Mouse (Mus musculus) right cerebral cortex, postnatal 14 days (tissue): ENCODE measurements around the gene Aif1.

Experiments used
- DNase-seq: peaks from one replicate; pipeline ENCODE4 v3.0.0; 2022

Gene Aif1

DNA sequence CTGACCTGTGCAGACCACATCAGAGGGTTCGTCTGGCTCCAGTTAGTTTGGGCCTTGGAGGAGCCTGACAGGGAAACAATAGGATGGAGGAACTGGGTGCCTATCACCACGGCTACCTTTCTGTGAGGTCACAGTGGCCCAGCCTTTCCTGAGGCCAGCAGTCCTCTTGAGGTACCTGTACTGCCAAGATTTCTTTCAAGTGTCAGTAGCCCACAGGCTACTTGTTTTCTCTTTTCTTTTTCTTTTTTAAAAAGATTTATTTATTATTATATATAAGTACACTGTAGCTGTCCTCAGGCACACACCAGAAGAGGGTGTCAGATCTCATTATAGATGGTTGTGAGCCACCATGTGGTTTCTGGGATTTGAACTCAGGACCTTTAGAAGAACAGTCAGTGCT lies at the start of gene Aif1:
Gene Aif1 (minus strand): TSS at position 101 of the 400 bp plus-strand sequence.
- DNase-seq: no peak

DNA sequence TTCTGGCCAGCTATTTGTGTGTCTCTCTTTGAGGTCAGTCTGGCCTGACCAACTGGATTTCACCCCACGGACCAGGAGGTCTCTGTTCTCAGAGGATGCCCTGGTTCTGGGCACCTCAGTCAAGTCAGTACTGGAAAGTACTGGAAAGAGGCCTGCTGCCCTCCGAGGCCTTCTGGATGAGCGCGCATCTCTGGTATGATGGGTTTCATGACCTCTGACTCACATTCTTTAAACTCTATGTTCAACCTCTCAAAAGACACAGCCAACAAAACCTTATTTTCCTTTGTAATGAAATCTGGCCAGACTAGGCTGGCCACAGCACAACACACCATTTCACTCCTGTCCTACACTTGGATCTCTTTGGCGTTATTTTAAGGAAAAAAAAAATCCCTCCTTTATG lies 49.6 kb upstream of the Aif1 start:
- no peak for DNase-seq

DNA sequence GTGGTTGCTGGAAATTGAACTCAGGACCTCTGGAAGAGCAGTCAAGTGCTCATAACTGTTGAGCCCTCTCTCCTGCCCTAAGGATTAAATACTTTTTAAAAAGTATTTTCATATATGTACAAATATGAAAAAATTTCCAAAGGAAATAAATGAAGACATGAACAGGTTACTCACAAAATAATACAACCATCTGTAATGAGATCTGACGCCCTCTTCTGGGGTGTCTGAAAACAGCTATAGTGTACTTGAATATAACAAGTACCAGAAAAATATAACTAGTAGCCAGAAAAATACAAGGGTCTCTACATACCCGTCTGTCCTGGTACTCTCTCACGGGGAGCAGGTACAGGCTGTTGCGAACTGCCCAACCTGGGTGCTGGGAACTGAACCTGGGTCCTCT lies 48.8 kb upstream of the Aif1 start:
- no peak for DNase-seq

DNA sequence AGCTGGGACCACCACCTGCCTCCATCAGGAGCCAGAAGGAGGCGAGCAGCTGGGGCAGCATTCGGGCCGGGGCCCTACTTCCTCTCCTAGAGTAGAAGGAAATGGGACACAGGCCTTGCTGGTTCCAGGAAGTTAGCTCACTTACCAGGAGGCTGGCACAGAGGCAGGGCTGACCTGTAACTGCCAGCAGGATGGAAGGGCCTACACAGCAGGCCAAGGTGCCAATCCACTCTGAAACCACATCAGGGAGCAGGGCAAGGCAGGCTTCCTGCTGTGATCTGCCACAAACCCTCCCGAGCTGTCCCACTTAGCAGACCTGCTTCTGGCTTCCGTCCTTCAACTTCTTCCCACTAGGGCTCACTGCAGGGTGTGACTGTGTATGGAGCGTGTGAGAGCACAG lies 46.4 kb upstream of the Aif1 start:
- DNase-seq: no peak

DNA sequence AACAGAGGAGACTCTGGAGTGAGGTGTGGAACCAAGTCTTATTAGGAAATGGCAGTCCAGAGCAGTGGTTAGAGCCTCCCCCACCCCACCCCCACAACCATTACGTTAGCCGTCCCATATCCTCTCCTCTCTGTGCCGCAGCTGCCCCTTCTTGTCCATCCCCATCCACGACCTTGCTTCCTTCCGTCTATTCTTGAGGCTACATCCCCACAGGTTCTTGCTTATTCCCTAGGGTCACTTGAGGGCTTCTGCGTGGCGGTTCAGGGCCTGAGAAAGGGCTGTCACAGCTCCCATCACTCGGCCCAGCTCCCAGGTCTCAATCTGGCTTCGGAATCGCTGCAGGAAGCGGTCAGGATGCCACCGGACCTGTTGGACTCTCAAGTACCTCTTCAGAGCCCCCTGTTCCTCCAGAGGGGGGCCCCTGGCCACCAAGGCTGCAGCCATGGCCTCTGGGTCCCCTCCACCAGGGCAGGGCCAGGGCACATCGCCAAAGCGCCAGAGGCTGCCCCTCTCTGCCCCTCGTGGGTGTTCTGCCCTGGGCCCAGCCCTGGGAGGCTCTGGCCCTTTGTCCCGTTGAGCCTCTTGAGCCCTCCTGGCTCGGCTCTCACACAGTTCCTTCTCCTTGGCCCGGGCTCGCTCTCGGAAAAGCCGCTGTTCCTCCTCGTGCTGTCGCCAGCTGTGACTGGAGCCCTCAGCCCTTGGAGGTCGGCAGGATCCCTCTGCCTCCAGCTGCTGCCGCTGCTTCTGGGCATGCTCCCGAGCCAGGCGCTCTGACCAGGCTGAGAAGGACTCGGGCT lies 44.5 kb upstream of the Aif1 start, which contains the start of gene Gm16181:
Gene Gm16181 (plus strand): TSS at position 679 of the 797 bp plus-strand sequence.
- DNase-seq: no peak

DNA sequence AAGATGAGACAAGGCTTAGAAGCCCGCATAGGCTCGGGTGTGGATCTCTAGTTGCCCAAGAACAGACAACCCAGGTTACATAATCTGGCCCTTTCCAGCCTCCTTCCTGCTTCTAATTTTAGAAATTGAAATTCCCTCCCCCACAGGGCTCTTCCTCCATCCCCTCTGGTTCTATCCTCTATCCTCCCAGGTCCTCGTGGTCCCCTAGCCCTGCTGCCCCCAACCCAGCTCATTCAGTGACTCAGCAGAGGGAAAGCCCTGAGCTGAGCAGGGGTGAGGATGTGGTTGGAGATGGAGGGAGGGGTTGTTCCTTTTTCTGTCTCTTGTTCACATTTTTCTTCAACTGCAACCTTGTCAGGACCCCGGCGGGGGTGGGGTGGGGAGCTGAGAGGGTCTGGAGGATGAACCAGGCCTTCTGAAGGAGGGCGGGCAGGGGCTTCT lies 43.8 kb upstream of the Aif1 start:
- no peak for DNase-seq

DNA sequence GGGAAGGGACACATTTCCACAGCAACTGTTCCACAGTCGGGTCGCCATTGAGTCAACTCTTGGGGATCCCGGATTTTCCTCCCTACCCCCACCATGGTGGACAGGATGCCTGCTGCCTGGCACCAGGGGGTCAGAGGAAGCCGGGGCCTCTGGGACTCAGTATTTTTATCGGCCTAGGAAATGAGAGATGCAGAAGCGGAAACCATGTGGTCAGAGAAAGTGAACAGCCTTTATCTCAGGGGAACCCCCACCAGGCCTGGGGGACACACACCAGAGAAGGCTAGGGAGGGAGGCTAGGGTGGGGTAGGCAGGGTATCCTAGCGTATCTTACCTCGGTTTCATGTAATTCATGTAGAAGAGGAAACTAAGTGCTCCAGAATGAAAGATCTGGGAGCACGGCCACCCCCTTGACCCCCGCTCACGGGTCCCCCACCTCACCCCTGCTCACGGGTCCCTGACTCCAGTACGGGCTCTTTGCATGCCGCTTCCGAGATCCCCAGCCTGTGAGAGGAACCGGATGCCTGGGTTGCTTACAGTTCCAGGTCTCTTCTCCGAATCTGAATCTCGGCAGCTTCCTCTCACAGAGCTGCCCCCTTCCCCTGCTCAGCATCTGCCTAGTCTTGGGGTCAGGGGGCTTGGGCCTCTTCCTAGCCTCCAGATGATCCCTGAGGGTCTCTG lies 42.8 kb upstream of the Aif1 start:
- no peak for DNase-seq

DNA sequence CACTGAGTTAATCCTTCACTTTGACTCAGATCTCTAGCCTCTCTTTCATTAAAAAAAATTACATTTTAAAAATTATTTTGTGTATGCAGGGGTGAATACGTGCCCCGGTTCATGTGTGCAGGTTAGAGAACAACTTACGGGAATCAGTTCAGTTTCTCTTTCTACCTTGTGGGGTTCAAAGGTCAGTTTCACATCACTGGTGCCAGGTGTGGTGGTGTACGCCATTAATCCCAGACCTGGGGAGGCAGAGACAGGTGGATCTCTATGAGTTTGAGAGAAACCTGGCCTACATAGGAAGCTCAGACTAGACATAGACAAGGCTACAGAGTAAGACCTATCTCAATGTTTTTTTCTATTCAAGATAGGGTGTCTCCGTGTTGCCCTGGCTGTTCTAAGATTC lies 37.2 kb upstream of the Aif1 start:
- DNase-seq: no peak

DNA sequence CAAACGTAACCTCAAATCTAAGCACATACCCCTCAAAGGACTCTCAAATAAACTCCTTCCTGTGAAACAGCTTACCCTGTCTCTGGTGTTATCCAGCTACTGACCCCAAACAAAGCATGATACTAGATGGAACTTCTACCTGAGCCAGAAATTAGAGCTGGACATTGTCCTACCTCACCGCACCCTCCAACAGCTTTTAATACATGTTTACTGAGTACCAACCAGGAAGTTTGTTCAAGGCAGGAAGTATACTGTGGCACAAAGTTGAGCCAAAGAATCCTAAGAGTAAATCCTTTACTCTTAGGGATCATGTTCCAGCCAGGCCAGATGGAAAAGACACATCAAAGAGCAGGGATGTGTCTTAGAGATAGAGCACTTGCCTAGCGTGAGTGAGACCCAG lies 34.7 kb upstream of the Aif1 start:
- no peak for DNase-seq

DNA sequence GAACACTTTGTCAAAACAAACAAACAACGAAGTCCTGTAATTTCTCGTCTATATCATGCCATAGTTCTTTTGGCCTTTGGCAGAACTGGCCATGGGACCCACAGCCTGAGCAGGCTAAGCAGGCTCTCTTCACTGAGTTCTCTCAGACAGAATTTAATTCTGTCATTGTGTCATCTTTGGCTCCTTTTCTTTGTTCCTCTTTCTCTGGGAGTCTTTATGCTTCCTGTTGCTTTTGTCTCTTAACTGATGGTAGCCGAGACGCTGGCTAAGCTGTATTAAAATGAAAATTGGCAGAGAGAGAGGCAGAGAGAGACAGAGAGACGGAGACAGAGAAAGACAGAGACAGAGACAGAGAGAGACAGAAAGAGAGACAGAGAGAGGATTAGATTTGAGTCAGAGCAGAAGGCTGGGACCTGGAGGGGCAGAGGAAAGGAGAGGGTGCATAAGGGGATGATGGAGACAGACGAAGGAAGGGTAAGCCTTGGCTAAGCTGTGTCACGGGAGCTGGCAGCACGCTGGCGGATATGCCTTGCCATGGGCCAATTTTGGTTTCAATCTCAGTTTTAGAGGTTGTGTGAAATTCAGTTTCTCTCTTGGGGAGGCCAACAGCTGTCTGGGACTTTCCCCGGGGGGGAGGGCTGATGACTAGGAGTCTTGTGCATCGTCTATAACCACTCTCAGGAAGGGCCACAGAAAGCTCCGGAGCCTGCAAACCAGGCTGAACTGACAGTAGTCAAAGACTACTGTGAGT lies 34.1 kb upstream of the Aif1 start:
- no peak for DNase-seq

DNA sequence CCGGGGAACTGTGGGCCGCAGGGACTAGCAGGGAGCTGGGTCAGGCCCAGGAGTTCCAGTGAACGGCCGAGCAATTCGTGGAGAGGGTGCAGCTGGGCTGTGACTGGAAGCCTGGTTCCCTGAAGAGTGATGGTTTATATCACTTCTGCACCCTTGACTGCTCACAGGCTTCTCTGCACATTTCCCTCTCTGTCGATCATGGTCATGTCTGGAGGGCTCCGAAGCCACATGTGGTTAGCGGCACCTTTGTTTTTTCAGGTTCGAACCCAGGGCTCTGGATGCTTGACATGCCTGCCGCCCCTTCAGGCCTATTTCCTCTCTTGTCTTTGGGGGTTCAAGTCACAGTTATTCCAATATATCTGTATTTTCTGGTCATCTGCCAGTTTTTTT lies 29.5 kb upstream of the Aif1 start:
- DNase-seq: no peak

DNA sequence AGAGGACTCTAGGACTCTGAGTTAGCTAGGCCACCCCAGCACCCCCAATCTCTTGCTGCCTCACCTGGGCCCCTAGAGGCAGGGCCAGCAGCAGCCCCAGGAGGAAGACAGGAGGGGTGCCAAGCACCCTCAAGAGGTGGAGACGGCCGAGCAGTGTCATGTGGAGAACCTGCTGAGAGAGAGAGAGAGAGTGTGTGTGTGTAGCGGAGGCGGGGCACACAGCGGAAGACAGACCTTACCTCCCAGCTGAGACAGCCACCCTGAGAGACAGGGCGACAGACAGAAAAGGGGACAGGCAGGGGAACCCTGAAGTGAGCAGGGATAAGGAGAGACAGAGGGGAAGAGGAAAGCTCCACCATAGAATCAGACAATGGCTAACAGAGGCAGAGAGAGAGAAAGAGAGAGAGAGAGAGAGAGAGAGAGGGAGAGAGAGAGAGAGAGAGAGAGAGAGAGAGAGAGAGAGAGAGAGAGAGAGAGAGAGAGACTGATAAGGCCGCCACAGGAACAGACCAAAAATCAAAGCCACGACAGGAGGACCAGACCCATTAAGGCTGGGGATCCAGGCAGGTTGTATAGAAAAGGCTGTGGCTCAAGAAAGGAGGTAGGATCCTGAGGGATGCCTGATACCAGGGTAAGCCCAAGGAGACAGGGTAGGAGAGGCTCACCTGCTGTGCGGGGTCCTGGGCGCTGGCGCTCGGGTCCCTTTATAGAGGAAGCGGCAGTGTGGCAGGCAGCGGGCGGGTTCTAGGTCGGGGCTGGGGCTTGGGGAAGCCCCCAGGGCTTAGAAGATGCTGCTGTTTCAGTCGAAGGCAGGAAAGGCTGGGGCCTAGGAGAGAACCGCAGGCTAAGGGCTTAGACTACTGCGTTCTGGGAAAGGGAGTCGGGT lies 28.9 kb upstream of the Aif1 start, which contains the start of gene Lta:
Gene Lta (minus strand): TSS at position 858 of the 886 bp plus-strand sequence.
- DNase-seq: no peak

DNA sequence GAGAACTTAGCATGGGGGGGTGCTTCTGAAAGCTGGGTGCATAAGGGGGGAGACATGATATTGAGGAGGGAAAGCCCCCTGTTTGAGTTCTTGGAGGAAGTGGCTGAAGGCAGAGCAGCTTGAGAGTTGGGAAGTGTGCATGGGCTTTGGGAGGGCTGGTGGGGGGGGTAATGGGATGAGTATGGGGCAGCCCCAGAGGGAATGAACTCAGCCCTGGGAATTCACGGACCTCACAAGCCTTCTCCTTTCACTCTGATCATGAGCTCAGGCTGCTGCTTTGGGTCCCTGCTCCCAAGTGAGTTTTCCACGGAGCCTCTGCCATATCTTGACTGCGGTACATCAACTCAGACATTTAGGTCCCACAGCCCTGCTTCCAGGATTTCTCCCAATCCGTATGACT lies 26.6 kb upstream of the Aif1 start:
- DNase-seq: no peak

DNA sequence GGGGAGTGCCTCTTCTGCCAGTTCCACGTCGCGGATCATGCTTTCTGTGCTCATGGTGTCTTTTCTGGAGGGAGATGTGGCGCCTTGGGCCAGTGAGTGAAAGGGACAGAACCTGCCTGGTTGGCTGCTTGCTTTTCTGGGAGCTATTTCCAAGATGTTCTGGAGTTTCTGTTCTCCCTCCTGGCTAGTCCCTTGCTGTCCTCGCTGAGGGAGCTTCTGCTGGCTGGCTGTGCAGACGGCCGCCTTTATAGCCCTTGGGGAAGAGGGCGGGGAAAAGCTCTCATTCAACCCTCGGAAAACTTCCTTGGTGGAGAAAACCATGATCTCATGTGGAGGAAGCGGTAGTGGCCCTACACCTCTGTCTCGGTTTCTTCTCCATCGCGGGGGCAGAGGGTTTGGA lies 25.9 kb upstream of the Aif1 start, which contains the start of gene Tnf:
Gene Tnf (minus strand): TSS at position 221 of the 400 bp plus-strand sequence.
- DNase-seq: no peak

DNA sequence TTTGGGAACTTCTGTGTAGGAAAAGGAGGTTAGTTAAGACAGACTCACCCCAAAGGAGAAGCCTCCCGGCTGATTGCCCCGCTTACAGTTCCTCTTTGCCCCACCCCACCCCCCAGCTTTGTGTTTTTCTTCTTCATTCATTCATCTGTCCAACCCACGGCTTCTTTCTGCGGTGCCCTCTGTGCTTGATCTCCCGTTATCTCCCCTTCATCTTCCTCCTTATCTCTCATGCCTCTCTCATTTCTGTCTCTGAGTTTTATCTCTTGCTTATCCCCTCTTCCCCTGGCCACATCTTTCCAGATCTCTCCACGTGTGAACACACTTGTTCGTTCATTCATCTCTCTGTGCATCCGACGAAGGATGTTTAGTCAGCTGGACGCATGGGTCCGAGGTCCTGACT lies 25.3 kb upstream of the Aif1 start:
- no peak for DNase-seq

DNA sequence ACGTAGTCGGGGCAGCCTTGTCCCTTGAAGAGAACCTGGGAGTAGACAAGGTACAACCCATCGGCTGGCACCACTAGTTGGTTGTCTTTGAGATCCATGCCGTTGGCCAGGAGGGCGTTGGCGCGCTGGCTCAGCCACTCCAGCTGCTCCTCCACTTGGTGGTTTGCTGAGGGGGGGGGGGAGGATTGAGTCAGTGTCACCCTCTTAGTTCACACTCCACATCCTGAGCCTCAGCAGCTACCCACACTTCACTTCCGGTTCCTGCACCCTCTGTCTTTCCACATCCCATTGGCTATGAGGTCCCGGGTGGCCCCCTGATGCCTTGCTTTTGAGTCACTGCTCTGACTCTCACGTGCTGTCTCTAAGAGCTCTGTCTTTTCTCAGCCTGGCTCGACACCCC lies 24.5 kb upstream of the Aif1 start:
- DNase-seq: no peak

DNA sequence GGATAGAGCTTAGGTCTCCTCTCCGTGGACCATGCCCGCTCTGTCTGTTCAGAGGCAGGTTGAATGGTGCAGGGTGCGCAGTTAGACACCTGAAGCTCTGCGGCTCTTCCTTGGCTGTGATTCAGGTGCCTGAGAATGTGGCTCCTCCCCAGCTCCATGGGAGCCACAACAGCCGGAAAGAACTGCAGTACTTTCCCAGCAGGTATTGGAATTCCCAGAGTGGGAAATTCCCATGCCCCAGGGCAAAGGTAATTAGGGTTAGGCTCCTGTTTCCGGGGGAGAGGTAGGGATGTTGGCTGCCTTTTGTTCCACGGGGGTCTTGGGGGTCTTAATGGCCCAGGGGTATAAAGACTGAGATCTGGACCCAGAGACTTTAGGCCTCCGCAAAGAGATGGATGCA lies 23.1 kb upstream of the Aif1 start:
- no peak for DNase-seq

DNA sequence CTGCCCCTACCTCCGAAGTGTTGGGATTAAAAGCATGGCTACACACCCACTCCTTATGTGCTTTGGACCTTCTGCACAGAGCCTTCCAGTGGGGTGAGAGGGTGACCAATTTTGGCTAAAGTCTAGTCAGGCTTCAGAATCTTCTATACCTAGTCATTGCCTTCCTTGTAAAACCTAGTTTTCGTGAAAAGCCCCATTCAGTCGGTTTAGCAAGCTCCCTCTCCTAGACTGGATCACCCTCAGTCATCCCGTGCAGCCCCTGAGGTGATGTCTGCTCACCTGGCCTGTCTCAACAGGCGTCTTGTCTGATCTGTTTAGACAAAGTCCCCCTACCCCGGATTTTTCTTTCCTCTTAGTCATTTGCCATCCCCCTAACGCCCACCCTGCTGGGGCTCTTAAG lies 22.2 kb upstream of the Aif1 start:
- DNase-seq: no peak

DNA sequence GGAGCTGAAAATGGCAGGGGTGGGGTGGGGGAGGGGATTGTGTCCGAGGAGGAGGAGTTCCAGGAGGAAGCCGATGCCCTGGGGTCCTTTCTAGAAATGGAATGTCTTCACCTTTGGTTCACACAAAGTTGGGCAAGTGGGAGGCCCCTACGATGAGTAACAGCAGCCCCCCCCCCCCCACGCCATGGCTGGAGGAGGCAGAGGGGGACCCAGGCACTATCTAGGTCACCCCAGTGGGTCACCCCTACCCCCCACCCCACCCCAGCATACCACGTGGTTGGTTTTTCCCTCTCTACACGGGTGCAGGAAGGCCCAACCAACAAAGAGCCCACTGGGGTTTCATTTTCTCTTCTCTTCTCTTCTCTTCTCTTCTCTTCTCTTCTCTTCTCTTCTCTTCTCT lies 21.3 kb upstream of the Aif1 start:
- no peak for DNase-seq

DNA sequence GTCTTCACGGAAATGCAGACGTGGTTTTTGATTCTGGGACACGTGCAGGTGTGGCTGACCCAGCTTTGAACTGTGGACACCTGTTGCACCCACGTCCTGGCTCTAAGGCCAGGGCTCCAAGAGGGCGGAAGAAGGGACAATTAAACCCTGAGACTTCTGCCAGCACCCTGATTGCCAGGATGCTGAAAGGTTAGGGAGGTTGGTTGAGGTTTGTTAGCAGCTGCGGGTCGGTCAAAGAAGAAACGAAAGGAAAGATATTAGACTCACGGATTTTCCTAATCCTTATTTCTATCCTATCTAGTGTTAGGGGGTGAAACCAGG lies 20.4 kb upstream of the Aif1 start:
- DNase-seq: no peak

DNA sequence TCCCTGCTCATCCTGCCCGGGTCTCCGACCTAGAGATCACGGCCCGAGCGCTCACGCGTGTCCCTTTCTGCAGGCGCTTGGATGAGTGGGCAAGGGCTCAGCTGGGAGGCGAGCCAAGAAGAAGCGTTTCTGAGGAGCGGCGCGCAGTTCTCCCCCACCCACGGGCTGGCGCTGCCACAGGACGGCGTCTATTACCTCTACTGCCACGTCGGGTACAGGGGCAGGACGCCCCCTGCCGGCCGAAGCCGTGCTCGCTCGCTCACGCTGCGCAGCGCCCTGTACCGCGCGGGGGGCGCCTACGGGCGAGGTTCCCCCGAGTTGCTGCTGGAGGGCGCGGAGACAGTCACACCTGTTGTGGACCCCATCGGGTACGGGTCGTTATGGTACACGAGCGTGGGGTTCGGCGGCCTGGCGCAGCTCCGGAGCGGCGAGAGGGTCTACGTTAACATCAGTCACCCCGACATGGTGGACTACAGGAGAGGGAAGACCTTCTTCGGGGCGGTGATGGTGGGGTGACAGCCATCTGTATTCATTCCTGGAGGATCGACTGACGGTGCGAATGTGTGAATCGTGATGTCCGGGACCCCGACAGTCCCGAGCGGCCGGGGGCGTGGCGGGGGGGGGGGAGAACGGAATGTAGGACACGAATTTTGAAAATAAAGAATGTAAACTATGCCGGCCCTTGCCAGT lies 19.9 kb upstream of the Aif1 start:
- DNase-seq: peak; percentile 90
